Mouse (Mus musculus): Measurements from ENCODE around the gene Eif3l. TPM values are rescaled to one million over a fixed set of nuclear protein-coding genes. Genes with fewer than 3 reads are reported as not detected.

The Eif3l gene
- polyA plus RNA-seq (2015; fragmentation: Nextera tagmentation; extraction: Ambion mirVana): 196 and 209 TPM in 2 replicates

DNA sequence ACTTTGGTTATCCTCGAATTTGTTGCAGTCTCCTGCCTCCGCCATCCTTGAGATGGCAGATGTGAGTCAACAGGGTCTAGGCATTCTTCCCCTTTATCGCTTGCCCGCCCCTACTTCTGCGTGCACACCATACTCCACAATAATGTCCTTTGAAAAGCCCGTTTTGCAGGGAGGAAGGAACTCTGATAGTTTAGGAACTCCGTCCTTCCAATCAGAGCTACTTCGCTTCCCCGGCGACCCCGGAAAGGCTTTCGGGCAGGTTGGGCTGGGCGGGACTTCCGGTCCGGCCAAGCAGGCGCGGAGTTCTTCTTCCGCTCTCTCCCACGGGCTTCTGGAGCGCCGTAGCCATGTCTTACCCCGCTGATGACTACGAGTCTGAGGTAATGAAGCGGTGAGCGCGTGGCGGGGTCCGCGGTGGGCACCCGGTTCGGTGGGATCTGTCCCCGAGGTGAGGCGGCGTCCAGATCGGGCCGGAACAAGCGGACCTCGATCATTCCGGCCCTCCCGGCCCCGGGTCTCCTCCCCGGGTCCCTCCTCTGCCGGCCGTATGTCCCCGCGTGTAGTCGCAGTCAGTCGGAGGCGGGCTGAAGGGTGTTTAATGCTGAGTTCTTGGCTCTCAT lies at the start of gene Eif3l:
Gene Eif3l, plus strand, starts transcription at position 267 of the 620 bp plus-strand sequence.
- peak within 1 kb of the TSS; percentile 90 for H3K9ac ChIP-seq (ENCODE audit: low read length)
- ATAC-seq (ENCODE audit: low read depth): peak; percentile 94
- H3K9me3 ChIP-seq (ENCODE audit: control insufficient read depth, low read length): no peaks in the 10 kb centered on the region
- peak within 1 kb of the TSS; percentile 93 for H3K4me2 ChIP-seq (ENCODE audit: low read depth, low read length)
- H3K4me3 ChIP-seq (ENCODE audit: low read length): peak within 1 kb of the TSS; percentile 94
- peak within 1 kb of the TSS; percentile 93 for H3K27ac ChIP-seq (ENCODE audit: low read length)
- under 1% methylated on average over 44 of the region's 49 CpGs for WGBS
- peaks cover 14% of the 10 kb centered on the region for H3K4me1 ChIP-seq (replicated peaks; ENCODE audit: control insufficient read depth, insufficient read depth, low read length)
- H3K27me3 ChIP-seq (ENCODE audit: control insufficient read depth, insufficient read depth, low read depth, low read length): no peaks in the 10 kb centered on the region
- peaks cover 20% of the 10 kb centered on the region for H3K36me3 ChIP-seq (ENCODE audit: control insufficient read depth, insufficient read depth, low read length)

- Histone ChIP-seq H3K4me3 (ENCODE audit: low read length) (no peak overlapping the region), H3K36me3 (ENCODE audit: control insufficient read depth, insufficient read depth, low read length) (no peaks in the 10 kb centered on the region), H3K9ac (ENCODE audit: low read length) (peak overlapping the region; percentile 52), H3K9me3 (ENCODE audit: control insufficient read depth, low read length) (no peaks in the 10 kb centered on the region), H3K27ac (ENCODE audit: low read length) (no peak overlapping the region), H3K27me3 (ENCODE audit: control insufficient read depth, insufficient read depth, low read depth, low read length) (no peaks in the 10 kb centered on the region), H3K4me1 (replicated peaks; ENCODE audit: control insufficient read depth, insufficient read depth, low read length) (peaks cover 18% of the 10 kb centered on the region), H3K4me2 (ENCODE audit: low read depth, low read length) (peak overlapping the region; percentile 33)
- ATAC-seq (ENCODE audit: low read depth): no peak
- 16% methylated on average over 16 of the region's 18 CpGs for WGBS
Observed at GRCm38 (mm10) chr15:79025687-79026308, 49.2 kb upstream of the Eif3l start.

DNA sequence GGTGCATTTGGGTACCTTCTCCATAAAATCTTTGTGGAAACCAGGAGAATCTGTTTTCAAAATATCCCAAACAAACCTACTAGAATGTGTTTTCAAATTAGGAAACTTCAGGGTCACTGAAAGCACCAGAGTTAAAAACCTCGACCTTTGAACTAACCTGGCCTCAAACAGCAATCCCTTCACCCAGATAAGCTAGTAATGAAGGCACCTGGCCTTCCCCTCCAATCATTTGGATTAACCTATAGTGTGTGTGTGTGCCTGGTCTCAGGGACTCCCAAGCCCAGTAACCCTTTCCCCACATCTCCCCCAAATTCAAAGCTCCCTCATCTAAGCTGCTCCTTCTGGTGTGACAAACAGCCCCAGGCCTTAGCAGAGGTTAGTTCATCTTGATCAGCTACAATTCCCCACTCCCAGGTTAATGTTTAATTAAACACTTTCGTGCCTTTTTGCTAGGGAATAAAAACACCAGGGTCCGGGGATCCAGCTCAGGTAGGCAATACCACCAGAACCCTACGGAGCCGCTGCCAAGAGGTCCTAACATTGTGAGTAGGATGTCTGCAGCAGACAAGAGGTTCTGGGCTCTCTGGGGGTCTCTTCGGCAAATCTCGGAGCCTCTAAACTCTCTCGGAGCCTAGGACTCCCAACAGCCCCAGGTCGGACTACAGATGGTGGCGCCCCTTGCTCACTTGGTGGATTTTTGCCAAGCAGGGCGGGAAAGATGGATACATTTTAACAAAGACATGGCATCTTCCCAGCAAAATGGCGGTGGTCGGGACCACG lies 48.3 kb upstream of the Eif3l start:
- no peak for ATAC-seq (ENCODE audit: low read depth)
- peak overlapping the region; percentile 83 for H3K4me3 ChIP-seq (ENCODE audit: low read length)
- H3K9ac ChIP-seq (ENCODE audit: low read length): no peak overlapping the region
- H3K9me3 ChIP-seq (ENCODE audit: control insufficient read depth, low read length): no peaks in the 10 kb centered on the region
- H3K36me3 ChIP-seq (ENCODE audit: control insufficient read depth, insufficient read depth, low read length): no peaks in the 10 kb centered on the region
- no peak overlapping the region for H3K27ac ChIP-seq (ENCODE audit: low read length)
- H3K4me2 ChIP-seq (ENCODE audit: low read depth, low read length): peak overlapping the region; percentile 99
- H3K4me1 ChIP-seq (replicated peaks; ENCODE audit: control insufficient read depth, insufficient read depth, low read length): peaks cover 26% of the 10 kb centered on the region
- no peaks in the 10 kb centered on the region for H3K27me3 ChIP-seq (ENCODE audit: control insufficient read depth, insufficient read depth, low read depth, low read length)
- 39% methylated on average over 14 of the region's 14 CpGs for WGBS

DNA sequence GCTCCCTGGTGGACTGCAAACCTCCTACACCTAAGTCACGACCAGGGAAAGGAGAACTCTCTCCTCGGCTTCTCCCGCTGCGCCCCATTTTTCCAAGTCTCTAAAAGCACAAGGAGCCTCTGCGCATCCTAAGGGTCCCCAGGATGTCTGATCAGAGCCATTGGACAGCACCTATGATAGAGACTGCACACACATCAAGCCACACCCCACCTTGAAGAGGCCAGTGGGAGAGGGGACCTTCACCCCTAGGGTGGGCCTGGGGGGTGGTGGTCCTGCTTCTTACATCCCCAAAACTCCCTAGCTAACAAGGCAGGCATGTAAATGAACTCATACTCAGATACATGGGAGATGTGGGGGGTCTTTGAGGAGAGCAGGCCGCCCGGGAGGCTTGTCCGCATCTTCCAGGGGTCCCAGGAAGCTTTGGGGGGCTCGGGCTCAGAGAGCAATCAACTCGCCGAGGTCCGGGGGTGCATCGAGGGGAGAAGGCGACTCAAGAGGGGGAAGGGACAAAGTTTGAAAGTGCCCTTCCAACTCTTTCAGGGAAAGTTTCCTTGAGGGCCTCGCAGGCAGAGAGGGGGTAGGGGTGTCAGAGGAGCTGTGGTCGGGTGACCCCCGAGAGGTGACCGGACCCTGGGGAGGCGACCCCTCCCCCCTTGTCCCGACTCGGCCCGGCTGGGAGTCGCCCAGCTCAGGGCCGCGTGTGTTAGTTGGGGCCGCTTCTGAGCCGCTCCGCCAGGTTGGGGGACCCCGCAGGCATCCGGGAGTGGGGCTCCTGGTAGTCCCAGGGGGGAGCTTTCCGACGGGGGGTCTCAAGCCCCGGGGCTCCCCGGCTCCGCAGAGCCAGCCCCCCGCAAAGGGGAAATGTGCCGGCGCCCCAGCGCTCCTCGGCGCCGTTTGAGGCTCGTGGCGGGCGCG lies 47.4 kb upstream of the Eif3l start:
- 7% methylated on average over 39 of the region's 46 CpGs for WGBS
- peak; percentile 15; the same call in 1 of the 2 replicates for ATAC-seq (ENCODE audit: low read depth)
- H3K4me1 ChIP-seq (replicated peaks; ENCODE audit: control insufficient read depth, insufficient read depth, low read length): peaks cover 30% of the 10 kb centered on the region

GRCm38 (mm10) chr15:79028237-79028738 lies 46.7 kb upstream of the Eif3l start, which contains the start of gene H1f0:
Gene H1f0 (plus strand): TSS chr15:79028450.
- 0% methylated on average over 58 of the region's 58 CpGs for WGBS
- peaks cover 30% of the 10 kb centered on the region for H3K4me1 ChIP-seq (replicated peaks; ENCODE audit: control insufficient read depth, insufficient read depth, low read length)
- H3K4me2 ChIP-seq (ENCODE audit: low read depth, low read length): peak within 1 kb of the TSS; percentile 99
- H3K4me3 ChIP-seq (ENCODE audit: low read length): peak within 1 kb of the TSS; percentile 83
- peak within 1 kb of the TSS; percentile 100 for H3K9ac ChIP-seq (ENCODE audit: low read length)
- ATAC-seq (ENCODE audit: low read depth): peak; percentile 86
- H3K36me3 ChIP-seq (ENCODE audit: control insufficient read depth, insufficient read depth, low read length): no peaks in the 10 kb centered on the region
- H3K27ac ChIP-seq (ENCODE audit: low read length): peak within 1 kb of the TSS; percentile 95
- no peaks in the 10 kb centered on the region for H3K27me3 ChIP-seq (ENCODE audit: control insufficient read depth, insufficient read depth, low read depth, low read length)
- no peaks in the 10 kb centered on the region for H3K9me3 ChIP-seq (ENCODE audit: control insufficient read depth, low read length)

More for the DNA sequence above, 47.4 kb upstream of the Eif3l start:
- Histone ChIP-seq H3K4me2 (ENCODE audit: low read depth, low read length) (peak overlapping the region; percentile 99), H3K27me3 (ENCODE audit: control insufficient read depth, insufficient read depth, low read depth, low read length) (no peaks in the 10 kb centered on the region), H3K27ac (ENCODE audit: low read length) (peak overlapping the region; percentile 95), H3K4me3 (ENCODE audit: low read length) (peak overlapping the region; percentile 83), H3K9me3 (ENCODE audit: control insufficient read depth, low read length) (no peaks in the 10 kb centered on the region), H3K9ac (ENCODE audit: low read length) (peak overlapping the region; percentile 100), H3K36me3 (ENCODE audit: control insufficient read depth, insufficient read depth, low read length) (no peaks in the 10 kb centered on the region)

DNA sequence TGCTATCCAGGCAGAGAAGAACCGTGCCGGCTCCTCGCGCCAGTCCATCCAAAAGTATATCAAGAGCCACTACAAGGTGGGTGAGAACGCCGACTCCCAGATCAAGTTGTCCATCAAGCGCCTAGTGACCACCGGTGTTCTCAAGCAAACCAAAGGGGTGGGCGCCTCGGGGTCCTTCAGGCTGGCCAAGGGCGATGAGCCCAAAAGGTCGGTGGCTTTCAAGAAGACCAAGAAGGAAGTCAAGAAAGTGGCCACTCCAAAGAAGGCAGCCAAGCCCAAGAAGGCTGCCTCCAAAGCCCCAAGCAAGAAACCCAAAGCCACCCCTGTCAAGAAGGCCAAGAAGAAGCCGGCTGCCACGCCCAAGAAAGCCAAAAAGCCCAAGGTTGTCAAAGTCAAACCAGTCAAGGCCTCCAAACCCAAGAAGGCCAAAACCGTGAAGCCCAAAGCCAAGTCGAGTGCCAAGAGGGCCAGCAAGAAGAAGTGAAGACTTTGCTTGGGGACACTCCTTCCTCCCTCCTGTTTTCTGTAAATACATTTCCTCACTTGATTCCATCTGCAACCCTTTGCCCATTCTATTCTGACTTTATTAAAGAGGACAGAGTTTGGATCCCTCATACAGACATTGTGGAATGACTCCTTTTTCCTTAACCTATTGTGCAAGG lies 46.0 kb upstream of the Eif3l start:
- Histone ChIP-seq H3K4me1 (replicated peaks; ENCODE audit: control insufficient read depth, insufficient read depth, low read length) (peaks cover 30% of the 10 kb centered on the region), H3K27me3 (ENCODE audit: control insufficient read depth, insufficient read depth, low read depth, low read length) (no peaks in the 10 kb centered on the region)
- WGBS: 14% methylated on average over 16 of the region's 16 CpGs

GRCm38 (mm10) chr15:79029519-79030241 lies 45.3 kb upstream of the Eif3l start:
- peak; percentile 2; the same call in 1 of the 2 replicates for ATAC-seq (ENCODE audit: low read depth)
- Histone ChIP-seq H3K36me3 (ENCODE audit: control insufficient read depth, insufficient read depth, low read length) (no peaks in the 10 kb centered on the region), H3K9ac (ENCODE audit: low read length) (peak overlapping the region; percentile 100), H3K4me1 (replicated peaks; ENCODE audit: control insufficient read depth, insufficient read depth, low read length) (peaks cover 30% of the 10 kb centered on the region), H3K9me3 (ENCODE audit: control insufficient read depth, low read length) (no peaks in the 10 kb centered on the region), H3K4me2 (ENCODE audit: low read depth, low read length) (peak overlapping the region; percentile 99), H3K27me3 (ENCODE audit: control insufficient read depth, insufficient read depth, low read depth, low read length) (no peaks in the 10 kb centered on the region), H3K4me3 (ENCODE audit: low read length) (peak overlapping the region; percentile 83), H3K27ac (ENCODE audit: low read length) (peak overlapping the region; percentile 89)
- whole genome bisulfite sequencing: 3% methylated on average over 11 of the region's 11 CpGs

More for the DNA sequence above, 46.0 kb upstream of the Eif3l start:
- Histone ChIP-seq H3K4me2 (ENCODE audit: low read depth, low read length) (peak overlapping the region; percentile 99), H3K36me3 (ENCODE audit: control insufficient read depth, insufficient read depth, low read length) (no peaks in the 10 kb centered on the region), H3K4me3 (ENCODE audit: low read length) (peak overlapping the region; percentile 83), H3K9ac (ENCODE audit: low read length) (peak overlapping the region; percentile 100), H3K27ac (ENCODE audit: low read length) (peak overlapping the region; percentile 95), H3K9me3 (ENCODE audit: control insufficient read depth, low read length) (no peaks in the 10 kb centered on the region)
- ATAC-seq (ENCODE audit: low read depth): no peak

Data from lung, embryonic 16.5 days (tissue).